Mouse (Mus musculus) thymus, postnatal 10 days (tissue): ENCODE data around the gene Hal.

Experiments
- DNase-seq, 2 experiments: peaks; one replicate each; pipeline ENCODE4 v3.0.0; 2021; ENCODE audit warnings: low spot score in 2 of 2

Gene Hal

DNA sequence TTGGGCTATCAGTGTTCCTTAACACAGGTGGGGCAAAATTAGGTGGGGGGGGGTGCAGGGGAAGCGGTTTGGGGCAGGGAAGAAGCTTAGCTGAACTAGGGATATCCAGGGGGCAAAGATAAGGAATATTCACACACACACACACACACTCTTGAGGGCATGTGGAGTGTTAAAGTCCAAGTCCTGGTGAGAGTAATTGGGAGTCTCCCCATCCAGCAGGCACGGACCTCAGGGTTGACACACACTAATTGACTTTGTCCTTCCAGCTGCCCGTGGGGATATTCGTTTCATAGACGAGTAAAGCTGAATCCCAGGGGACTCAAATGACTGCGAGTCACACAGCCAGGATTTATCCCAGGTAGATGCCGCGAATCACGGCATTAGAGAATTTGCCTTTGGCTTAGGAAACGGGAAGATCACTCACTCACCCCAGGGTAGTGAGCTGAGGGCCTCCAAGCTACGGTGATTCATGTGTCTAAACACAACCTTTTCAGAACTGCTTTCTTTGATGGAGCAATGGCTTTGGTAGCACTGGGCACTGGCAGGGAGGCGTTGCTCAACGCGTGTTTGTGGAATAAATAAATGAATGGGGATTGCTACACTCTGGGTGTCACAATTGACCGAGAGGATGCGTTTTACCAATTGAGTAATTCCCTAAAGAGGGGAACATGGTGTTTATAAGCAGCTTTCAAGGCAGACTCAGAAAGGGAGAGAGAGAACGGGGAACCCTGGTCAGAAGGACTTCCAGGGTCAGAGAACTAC lies at the start of gene Hal:
Hal (plus strand) TSS at position 703 of the 762 bp plus-strand sequence.
- no peak for DNase-seq

DNA sequence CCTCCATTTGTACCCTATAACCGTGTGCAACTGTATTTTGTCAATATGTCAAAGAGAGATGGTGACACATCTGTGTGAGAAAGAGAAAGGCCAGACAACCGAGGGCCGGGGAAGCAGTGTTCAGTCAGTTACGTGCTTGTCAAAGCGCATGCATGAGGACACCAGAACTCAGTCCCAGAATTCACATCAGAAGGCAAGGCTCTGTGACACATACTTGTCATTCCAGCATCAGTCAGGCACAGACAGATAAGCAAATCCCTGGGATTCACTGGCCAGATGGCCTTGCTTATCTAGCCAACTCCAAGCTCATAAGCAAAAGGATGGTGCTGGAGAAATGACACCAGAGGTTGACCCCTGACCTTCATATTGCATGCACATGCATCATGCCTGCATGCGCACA lies 47.1 kb upstream of the Hal start:
- DNase-seq = no peak

DNA sequence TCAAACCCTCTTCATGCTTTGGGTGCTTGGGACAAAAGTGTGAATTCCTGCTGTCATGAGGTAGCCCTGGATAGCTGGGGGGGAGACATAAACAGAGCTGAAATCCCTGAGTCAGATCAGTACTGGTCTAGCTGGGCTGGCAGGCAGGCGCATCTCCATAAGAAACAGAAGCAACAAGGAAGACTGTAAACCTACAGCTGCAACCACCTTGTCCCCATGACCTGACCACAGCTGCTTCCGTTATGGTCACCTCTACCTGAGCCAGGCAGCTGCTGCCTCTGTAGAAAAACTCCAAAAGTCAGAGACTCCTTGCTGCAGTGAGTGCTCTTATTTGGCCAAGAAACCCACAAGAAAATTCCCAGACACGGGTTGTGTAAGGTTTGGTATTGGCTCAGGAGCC lies 46.4 kb upstream of the Hal start:
- DNase-seq = no peak

DNA sequence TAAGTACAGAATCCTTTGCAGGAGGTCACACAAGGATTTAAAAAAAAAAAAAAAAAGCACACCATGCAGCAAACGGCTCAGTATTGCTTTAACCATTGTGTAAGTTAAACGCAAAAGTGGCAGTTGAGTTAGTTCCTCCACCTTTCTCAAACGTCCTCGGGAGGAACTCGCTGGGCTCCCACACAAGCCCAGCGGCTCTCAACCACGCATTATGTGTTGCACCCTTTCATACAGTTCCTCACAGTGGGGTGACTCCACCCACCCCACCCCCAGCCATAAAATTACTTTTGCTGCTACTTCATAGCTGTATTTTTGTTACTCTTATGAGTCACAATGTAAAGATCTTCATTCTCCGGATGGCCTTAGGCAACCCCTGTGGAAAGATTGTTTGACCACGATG lies 44.2 kb upstream of the Hal start:
- DNase-seq = no peak

DNA sequence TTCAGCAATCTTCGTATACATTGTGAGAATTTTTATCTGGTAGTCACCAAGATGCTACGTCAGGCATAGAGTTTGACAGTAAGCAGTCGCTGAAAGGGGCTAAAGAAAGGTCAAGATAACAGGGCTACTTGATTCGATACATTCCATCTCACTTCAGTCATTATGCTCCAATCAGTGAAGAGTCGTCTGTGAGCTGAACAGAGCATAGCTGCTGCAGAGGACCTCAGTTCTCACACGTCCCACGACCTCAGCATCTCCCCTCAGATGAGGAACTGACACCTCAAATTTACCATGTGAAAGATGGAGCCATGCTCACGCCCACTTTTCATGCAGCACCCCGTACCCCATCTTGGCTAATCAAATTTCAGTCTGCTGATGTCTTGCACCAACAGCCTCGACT lies 41.2 kb upstream of the Hal start:
- DNase-seq = no peak

DNA sequence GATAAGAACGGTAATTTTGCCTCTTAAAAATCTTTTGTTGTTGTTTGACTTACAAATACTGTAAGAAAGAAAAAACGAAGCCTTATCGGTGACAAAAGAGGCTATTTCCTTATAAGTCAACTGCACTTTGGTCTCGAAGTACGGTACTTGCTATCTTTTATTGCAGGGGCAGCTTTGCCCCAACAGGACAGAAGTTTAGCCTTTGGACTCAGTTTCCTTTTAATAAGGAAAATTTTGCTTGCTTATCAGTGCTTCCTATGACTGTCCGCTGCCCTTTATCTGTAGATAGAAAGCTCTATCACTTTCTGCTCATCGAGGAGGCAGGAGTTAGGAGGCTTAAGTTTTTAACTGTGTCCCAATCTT lies 33.9 kb upstream of the Hal start:
- no peak for DNase-seq

DNA sequence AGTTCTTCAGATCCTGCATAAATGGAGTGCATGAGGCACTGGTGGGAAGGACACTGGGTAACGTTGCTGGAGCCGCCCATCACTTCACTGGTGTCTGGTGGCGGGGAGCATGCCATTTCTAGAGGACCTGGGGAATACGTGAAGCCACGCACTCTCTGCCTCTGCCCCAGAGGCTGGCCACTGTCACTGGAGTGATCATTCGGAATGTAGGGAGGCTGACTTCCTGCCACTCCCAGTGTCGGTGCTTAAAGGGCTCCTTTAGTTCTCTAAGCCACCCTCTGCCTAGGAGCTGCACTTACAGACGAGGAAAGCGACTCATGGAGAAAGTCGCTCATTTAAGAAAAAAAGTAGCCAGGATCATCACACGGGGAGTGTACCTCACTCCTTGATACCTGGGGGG lies 28.5 kb upstream of the Hal start:
- no peak for DNase-seq

DNA sequence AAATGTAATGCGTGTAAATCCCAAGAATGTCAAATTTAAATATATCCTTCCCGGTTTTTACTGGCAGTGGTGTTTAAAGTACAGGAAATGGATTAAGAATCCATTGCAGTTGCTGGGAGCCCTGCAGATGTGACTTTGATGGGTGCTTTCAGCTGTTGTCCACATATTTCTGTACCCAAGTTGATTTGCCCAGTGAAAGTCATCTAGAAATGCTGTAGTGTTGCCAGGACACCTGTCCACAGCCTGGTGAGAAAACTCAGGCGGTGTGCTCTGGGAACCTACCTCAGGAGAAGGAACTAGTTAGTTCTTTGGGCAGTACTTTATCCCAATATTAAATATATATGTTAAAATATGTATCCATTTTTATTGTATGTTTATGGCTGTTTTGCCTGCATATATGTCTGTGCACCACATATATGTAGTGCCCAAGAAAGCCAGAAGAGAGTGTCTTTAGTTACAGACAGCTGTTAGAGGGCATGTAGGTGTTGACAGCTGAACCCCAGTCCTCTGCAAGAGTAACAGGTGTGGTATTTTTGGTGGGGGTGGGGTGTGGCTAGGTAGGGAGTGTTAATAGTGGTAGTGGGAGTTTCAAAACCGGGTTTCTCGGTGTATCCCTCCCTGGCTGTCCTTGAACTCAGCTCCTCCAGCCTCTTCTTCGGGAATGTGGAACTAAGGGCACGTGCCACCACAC lies 25.7 kb upstream of the Hal start:
- no peak for DNase-seq

DNA sequence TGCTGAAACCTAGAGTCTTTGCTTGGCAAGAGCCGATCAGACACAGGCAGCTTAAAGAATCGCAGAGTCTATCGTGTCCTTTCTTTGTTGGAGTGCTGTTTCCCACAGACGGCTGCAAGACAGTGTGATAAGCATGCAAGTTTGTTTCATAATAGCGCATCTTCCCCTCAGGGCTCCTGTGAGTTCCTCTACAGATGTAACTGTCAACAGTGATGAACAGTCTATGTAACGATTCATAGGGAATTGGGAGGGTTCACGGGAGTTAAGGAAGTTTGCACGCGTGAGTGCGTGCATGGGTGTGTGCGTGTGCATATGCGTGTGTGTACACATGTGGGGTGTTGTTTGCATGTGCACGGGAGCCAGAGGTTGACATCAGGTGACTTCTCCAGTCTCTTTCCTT lies 25.0 kb upstream of the Hal start:
- DNase-seq = no peak

DNA sequence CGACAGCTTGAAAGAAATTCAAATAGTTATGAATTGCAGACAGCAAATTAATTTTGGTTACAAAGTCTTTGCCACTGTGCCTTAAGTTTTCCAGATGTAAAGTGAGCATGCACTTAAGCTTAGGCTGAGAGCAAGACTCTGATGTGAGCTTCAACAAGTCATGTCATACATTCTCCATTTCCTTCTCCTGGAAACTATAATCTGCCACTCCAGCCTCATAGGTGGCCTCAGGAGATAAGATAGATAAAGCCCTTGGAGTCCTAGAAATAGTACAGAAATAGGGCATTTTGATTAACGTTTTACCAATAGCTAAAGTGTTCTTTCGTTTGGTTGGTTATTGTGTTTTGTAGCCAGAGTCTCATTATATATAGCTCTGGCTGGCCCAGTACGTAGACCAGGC lies 21.3 kb upstream of the Hal start:
- no peak for DNase-seq

DNA sequence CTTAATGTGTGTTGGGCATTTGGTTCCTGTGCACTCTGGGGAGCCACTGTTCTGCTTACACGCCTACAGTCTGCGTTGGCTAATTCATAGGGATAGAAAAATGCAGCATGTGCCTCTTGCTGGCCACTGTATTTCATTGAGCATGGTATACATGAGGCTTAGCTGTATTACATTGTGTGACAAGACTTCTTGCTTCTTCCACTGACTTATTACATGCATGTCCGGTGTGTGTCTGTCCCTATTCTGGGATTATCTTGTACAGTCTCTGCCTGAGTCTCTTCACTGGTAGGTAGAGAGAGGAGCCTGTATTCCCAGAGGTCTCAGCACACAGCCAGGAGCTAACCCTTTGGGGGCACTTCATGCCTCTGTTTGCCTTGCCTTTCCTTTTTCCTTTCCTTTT lies 20.8 kb upstream of the Hal start:
- no peak for DNase-seq

DNA sequence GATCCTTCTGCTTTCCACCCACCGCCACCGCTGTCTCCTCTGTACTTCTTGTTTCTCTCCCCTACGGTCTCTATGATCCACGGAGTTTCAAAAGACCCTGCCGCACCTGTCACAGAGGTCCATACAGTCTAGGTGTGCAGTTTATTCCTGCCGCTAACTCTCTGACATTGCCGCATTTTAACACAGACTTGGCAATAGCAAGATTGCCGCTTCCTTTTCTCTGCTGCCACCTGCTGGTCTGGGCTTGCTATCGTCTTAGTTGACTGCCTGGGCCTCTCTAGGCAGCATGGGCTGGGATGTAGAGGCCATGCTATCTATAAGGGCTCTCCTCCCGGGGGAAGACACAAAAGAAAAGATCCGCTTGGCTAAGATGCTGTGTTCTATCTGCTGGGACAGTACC lies 17.2 kb upstream of the Hal start:
- DNase-seq = peak; percentile 78 to 96

DNA sequence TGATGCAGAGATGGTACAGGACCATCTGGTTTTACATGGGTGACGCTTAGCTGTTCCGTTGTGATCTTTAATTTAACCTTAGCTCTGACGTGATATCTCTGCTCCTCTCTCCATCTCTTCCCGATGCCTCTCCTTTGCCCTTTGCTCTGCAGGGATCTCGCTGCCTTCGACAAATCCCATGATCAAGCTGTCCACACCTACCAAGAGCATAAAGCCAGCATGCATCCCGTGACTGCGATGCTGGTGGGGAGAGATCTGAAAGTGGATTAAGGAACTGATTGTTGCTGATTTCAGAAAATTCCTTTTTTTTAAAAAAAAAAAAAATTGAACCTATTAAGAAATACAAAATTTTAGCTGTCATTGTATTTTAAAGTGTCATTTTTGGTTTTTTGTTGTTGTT lies 4.1 kb upstream of the Hal start:
- no peak for DNase-seq

DNA sequence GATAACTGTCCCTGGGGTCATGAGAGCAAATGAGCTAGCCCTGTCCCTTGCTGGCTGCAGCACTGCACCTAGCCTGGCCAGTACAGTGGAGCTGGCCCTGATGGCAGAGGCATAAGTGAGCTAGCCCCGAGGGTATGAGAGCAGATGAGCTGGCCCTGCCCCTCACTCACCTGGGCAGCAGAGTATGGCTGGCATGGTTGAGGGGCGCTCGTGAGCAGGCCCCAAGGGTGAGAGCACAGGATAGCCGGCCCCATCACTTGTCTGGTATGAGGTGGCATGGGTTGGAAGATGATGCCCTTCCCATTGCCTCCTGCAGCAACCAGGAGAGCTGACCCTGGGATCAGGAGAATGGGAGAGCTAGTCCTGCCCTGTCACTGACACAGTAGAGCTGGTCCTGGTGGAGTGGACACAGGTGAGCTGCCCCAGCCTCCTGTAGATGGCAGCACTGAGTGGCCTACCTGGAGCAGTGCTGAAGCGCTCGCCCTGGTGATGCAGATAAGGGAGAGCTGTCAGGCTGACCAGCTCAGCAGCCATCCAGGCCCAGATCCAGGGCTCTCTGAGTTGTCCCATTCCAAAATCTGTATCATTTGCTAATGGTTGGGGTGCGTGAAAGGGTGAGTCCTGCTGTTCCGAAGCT lies 3.4 kb upstream of the Hal start:
- peak in 1 of 2 experiments; percentile 63 for DNase-seq

DNA sequence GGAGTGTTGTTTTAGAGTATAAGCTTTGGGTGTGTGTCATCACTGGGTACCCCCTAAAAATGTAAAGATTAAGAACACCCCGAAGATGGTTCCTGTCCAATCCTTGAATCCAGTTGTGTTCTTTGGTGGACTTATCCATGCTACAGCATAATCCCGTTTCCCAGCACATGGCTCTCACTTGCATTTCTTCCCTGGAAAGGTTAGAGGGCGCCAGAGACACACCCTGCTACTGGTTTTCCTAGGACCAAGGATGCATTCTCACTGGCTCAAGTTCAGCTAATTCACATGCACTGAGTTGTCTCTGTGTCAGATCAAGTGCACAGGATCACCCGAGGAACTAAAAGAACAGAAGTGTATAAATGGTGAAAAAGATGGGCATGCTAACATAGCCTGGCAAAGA lies 1.9 kb upstream of the Hal start:
- DNase-seq = no peak

DNA sequence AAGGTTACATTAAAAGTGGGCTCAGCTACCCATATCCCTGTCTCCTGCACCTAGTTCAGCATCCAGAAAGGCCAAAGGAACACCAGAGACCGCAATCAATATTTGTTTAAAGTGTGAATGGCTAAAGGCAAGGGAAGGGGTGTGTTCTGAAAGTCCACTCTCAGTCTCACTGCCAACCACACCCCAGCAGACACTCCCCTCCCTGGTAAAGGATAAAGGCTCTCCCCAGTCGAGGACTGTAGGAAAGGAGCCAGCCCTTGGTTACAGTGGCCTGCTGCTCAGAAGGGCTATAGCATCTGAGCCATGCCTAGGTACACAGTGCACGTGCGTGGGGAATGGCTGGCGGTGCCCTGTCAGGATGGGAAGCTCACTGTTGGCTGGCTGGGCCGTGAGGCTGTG lies 259 bp downstream of the Hal start:
- no peak for DNase-seq

DNA sequence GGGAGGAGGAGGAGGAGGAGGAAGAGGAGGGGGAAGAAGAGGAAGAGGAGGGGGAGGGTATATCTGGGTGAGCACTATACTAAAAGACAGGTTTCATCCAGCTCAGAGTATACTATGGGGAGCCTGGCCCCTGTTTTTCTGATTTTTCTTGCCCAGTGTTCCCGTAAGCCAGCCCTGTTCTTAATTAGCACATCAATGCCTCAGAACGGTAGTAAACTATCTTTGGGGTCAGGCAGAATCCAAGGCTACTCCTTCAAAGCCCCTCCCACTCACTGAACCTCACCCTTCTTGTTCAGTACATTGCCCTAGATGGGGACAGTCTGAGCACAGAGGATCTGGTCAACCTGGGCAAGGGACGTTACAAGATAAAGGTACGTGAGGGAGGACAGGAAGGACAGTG lies 1.9 kb downstream of the Hal start:
- DNase-seq = no peak

DNA sequence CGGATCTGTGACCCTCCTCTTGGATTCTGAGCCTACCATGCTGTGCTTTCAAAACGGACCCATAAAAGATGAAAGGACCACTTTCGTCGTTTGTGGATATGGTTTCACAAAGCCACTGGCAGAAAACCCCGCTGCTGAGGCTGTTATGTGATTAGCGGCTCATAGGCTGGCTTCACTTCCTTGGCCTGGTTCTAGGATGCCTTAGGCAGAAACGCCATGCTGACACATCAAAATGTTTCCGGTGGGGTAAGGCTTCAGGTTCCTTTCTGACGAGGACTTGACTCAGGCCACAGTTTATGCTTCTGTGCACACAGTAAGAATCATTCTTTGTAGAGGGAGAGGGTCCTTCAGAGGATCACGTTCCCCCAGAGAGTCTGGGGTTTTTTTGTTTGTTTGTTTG lies 12.3 kb downstream of the Hal start:
- DNase-seq = no peak

DNA sequence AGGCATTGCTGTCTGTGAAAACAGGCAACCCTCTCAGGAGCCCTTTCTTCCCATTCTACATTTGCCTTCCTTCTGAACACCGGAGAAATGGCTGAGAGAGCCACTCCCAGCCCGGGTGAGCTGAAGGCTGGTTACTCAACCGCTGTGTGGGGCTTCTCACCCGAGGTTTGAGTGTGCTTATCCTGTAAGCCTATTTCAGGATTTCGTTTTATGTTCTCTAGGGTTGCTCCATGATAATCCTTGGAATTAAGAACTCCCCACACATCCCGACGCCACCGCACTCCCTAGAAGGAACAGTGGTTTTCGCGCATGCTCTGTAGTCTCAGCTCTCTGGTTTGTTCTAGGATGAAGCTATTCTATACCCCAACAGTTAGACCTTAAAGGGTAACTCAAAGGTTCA lies 12.8 kb downstream of the Hal start:
- no peak for DNase-seq

DNA sequence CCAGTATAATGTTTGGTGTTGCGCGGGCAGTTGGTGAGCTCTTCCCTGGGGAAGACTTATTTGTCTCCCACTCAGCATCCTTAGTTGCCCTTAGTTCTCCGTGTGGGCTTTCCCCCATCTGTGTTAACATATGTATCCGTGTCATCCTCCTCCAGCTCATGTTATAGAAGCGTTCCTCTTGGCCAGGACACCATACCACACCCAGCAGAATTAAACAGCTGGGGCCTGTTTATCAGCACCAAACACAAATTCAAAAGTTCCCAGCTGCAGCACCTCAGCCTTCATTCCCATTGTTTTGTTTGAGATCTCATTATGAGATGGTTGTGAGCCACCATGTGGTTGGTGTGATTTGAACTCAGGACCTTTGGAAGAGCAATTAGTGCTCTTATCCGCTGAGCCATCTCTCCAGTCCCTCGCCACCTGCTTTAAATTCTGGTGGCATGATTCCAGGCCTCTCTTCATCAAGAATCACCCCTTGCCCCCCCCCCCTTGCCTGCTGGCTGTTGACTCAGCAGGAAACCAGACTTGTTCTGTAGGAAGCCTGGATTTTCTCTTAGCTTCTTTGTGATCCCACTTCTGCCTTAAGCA lies 19.9 kb downstream of the Hal start:
- no peak for DNase-seq

DNA sequence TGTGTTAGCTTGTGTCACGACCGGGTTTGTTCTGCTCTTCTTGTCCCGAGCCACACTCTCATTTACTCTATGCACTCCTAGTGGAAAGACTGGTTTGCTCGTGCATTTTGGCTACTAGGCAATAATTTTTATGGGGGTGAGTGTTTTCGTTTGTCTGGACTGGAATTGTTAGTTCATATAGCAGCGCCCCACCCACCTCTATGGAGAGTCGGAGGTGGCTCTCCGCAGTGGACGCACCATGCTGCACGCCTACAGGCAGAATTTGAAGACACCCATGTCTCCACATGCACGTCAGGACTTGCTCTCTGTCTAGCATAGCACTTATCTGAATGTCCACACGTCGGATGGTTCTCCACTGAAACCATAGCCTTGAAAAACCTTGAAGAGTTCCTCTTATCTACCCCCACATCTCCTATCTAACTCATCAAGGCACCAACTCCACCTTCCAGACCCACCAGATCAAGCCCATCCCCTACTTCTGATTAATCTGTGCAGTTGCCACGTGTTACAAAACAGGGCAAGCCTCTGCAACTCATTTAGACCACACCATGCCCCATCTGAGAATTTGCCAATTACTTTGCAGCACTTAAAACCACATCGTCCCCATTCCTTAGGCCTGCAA lies 21.1 kb downstream of the Hal start:
- DNase-seq = no peak

DNA sequence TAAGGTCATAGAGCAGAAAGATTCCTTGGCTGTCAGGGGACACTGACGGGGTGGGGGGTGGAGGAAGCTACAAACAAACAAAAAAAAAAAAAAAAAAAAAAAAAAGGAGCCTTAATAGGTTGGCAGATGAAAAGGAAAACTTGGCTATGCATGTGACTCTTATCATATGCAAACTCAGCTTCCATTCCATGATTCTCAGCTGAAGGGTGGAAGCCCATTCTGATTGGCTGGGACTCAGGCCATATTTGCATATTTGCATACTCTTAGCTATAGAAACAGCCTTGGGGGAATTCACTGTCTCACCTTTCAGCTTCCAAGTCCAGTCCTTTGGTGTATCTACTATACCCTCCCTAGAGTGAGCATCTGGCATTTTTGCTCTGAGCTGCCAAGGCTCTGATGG lies 26.9 kb downstream of the Hal start:
- DNase-seq = peak in 1 of 2 experiments; percentile 12
